ENCODE assay signal across 8 mouse cellular contexts in the genomic region with DNA sequence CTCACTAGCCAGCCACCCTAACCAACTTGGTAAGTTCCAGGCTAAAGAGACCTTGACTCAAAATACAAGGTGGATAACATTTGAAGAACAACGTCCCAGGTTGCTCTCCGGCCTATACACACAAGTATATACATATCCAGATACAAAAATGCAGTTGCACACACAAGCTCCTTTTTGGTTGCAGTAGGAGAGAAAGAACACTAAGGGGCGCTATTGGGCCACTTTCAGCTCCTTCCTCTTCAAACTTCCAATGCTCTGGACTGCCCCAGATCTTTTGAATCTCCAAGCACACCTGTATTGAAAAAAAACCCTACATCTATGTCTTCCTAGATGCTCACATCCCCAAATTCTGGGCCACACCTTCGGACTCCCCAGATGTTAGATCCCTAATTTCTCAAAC.
DNase-seq lines count a peak whose midpoint lies in the region; ATAC-seq lines count a peak whose summit lies in the region.

No protein-coding gene starts in this region.

- DNase-seq in gastrocnemius, postnatal 14 days, result peak; percentile 16
- DNase-seq in gastrocnemius, adult 8-10 months (ENCODE audit: low spot score in 2 of 2), result no peak
- peak; percentile 37 for DNase-seq in A20 (ENCODE audit: low read depth, low spot score)
- DNase-seq in cerebellum, adult 8-10 months, result peak; percentile 35
- DNase-seq in left cerebral cortex, postnatal 4 days, result peak; percentile 42
- peak; percentile 49 for DNase-seq in retina, postnatal 7 days (ENCODE audit: low read depth, low spot score)
- no peak for DNase-seq in spleen, postnatal 10 days (ENCODE audit: low spot score in 2 of 2)

- ATAC-seq in frontal cortex, adult (ENCODE audit: low TSS enrichment), result peak; percentile 62

- intact Hi-C loops in gastrocnemius, postnatal 14 days (cut with DNase I; ENCODE audit: low total_unique reads), result no loop called here
- intact Hi-C loops in left cerebral cortex, postnatal 4 days (cut with DNase I), result loop anchor here (1.0 to 10.0 kb wide), 2 partner anchors 204 to 313 kb away; no protein-coding TSS in a partner anchor

Comparison
In these comparisons a context has a peak if more than half of its experiments do, and no peak if none do; other contexts are left out.
1. DNase-seq: peak in gastrocnemius, postnatal 14 days (single experiment), A20 (single experiment), cerebellum, adult 8-10 months (single experiment), left cerebral cortex, postnatal 4 days (single experiment) and retina, postnatal 7 days (single experiment); none in gastrocnemius, adult 8-10 months (0 of 2) and spleen, postnatal 10 days (0 of 2).